Mouse (Mus musculus): ENCODE results near the gene Notch3.

GRCm38 (mm10) chr17:32142234-32142633 lies 24.4 kb downstream of the Notch3 start:
- TF ChIP-seq GATA1 (IDR thresholded peaks at IDR 0.05; ENCODE audit: borderline replicate concordance, low read length): no peak
- TF ChIP-seq FLI1 (IDR thresholded peaks at IDR 0.05; ENCODE audit: low read length): no peak

Data from megakaryocyte, embryonic 14.5 days (primary cell).